Mouse (Mus musculus): Measurements from ENCODE around the gene Mmp25. TPM values are rescaled to one million over a fixed set of nuclear protein-coding genes. Genes with fewer than 3 reads are reported as not detected.

Mmp25 gene
- polyA plus RNA-seq, 1 experiment from 2014 or later = 0.17 TPM

GRCm38 (mm10) chr17:23630195-23631020 lies 14.7 kb downstream of the Mmp25 start:
- H3K36me3 ChIP-seq (replicated peaks; ENCODE audit: control insufficient read depth, insufficient read depth, low read depth, low read length) = no peaks in the 10 kb centered on the region
- ATAC-seq (replicated peaks; ENCODE audit: insufficient number of reproducible peaks, low FRiP score, low TSS enrichment, low read depth) (peak; percentile 80), DNase-seq (ENCODE audit: low spot score) (peak; percentile 80)
- no peaks in the 10 kb centered on the region for H3K9me3 ChIP-seq (replicated peaks; ENCODE audit: control insufficient read depth, low read length)
- H3K4me2 ChIP-seq (ENCODE audit: low read depth, low read length) = peak overlapping the region; percentile 32
- H3K9ac ChIP-seq (replicated peaks; ENCODE audit: low read length) = peak overlapping the region; percentile 39
- WGBS = 13% methylated on average over 22 of the region's 22 CpGs
- H3K27me3 ChIP-seq (ENCODE audit: control insufficient read depth, insufficient read depth, low read length) = no peaks in the 10 kb centered on the region
- no peak overlapping the region for H3K27ac ChIP-seq (replicated peaks; ENCODE audit: low read depth, low read length)
- no peak overlapping the region for H3K4me3 ChIP-seq (ENCODE audit: low read depth, low read length)
- no peaks in the 10 kb centered on the region for H3K4me1 ChIP-seq (ENCODE audit: control insufficient read depth, insufficient read depth, low read length)

- Histone ChIP-seq H3K4me3 (ENCODE audit: low read depth, low read length) (no peak overlapping the region), H3K9me3 (replicated peaks; ENCODE audit: control insufficient read depth, low read length) (no peaks in the 10 kb centered on the region), H3K4me2 (ENCODE audit: low read depth, low read length) (no peak overlapping the region), H3K27me3 (ENCODE audit: control insufficient read depth, insufficient read depth, low read length) (no peaks in the 10 kb centered on the region), H3K4me1 (ENCODE audit: control insufficient read depth, insufficient read depth, low read length) (no peaks in the 10 kb centered on the region), H3K9ac (replicated peaks; ENCODE audit: low read length) (no peak overlapping the region), H3K27ac (replicated peaks; ENCODE audit: low read depth, low read length) (no peak overlapping the region), H3K36me3 (replicated peaks; ENCODE audit: control insufficient read depth, insufficient read depth, low read depth, low read length) (no peaks in the 10 kb centered on the region)
- ATAC-seq (replicated peaks; ENCODE audit: insufficient number of reproducible peaks, low FRiP score, low TSS enrichment, low read depth) (no peak), DNase-seq (ENCODE audit: low spot score) (no peak)
- WGBS = 39% methylated on average over 7 of the region's 7 CpGs
Observed at GRCm38 (mm10) chr17:23627813-23628212, 17.3 kb downstream of the Mmp25 start.

GRCm38 (mm10) chr17:23620351-23620750 lies 24.7 kb downstream of the Mmp25 start:
- no peak for DNase-seq (ENCODE audit: low spot score)
- no peak overlapping the region for H3K4me2 ChIP-seq (ENCODE audit: low read depth, low read length)
- H3K27ac ChIP-seq (replicated peaks; ENCODE audit: low read depth, low read length) = no peak overlapping the region
- no peak overlapping the region for H3K4me3 ChIP-seq (ENCODE audit: low read depth, low read length)
- H3K4me1 ChIP-seq (ENCODE audit: control insufficient read depth, insufficient read depth, low read length) = no peaks in the 10 kb centered on the region
- H3K27me3 ChIP-seq (ENCODE audit: control insufficient read depth, insufficient read depth, low read length) = no peaks in the 10 kb centered on the region
- H3K36me3 ChIP-seq (replicated peaks; ENCODE audit: control insufficient read depth, insufficient read depth, low read depth, low read length) = no peaks in the 10 kb centered on the region
- no peak for ATAC-seq (replicated peaks; ENCODE audit: insufficient number of reproducible peaks, low FRiP score, low TSS enrichment, low read depth)
- 81% methylated on average over 7 of the region's 7 CpGs for WGBS
- no peak overlapping the region for H3K9ac ChIP-seq (replicated peaks; ENCODE audit: low read length)
- H3K9me3 ChIP-seq (replicated peaks; ENCODE audit: control insufficient read depth, low read length) = no peaks in the 10 kb centered on the region

GRCm38 (mm10) chr17:23617087-23617486 lies 28.0 kb downstream of the Mmp25 start:
- H3K27me3 ChIP-seq (ENCODE audit: control insufficient read depth, insufficient read depth, low read length) = no peaks in the 10 kb centered on the region
- no peak overlapping the region for H3K4me3 ChIP-seq (ENCODE audit: low read depth, low read length)
- H3K4me2 ChIP-seq (ENCODE audit: low read depth, low read length) = no peak overlapping the region
- H3K27ac ChIP-seq (replicated peaks; ENCODE audit: low read depth, low read length) = no peak overlapping the region
- DNase-seq (ENCODE audit: low spot score) = no peak
- H3K9ac ChIP-seq (replicated peaks; ENCODE audit: low read length) = no peak overlapping the region
- WGBS = 69% methylated on average over 9 of the region's 9 CpGs
- ATAC-seq (replicated peaks; ENCODE audit: insufficient number of reproducible peaks, low FRiP score, low TSS enrichment, low read depth) = no peak
- H3K9me3 ChIP-seq (replicated peaks; ENCODE audit: control insufficient read depth, low read length) = no peaks in the 10 kb centered on the region
- H3K4me1 ChIP-seq (ENCODE audit: control insufficient read depth, insufficient read depth, low read length) = no peaks in the 10 kb centered on the region
- no peaks in the 10 kb centered on the region for H3K36me3 ChIP-seq (replicated peaks; ENCODE audit: control insufficient read depth, insufficient read depth, low read depth, low read length)

- no peaks in the 10 kb centered on the region for H3K36me3 ChIP-seq (replicated peaks; ENCODE audit: control insufficient read depth, insufficient read depth, low read depth, low read length)
- ATAC-seq (replicated peaks; ENCODE audit: insufficient number of reproducible peaks, low FRiP score, low TSS enrichment, low read depth) = peak; percentile 46; the same call in 1 of the 2 replicates
Observed at GRCm38 (mm10) chr17:23610361-23610800, 34.7 kb downstream of the Mmp25 start.

GRCm38 (mm10) chr17:23609612-23610011 lies 35.5 kb downstream of the Mmp25 start:
- Histone ChIP-seq H3K9ac (replicated peaks; ENCODE audit: low read length) (no peak overlapping the region), H3K27ac (replicated peaks; ENCODE audit: low read depth, low read length) (no peak overlapping the region), H3K9me3 (replicated peaks; ENCODE audit: control insufficient read depth, low read length) (no peaks in the 10 kb centered on the region), H3K27me3 (ENCODE audit: control insufficient read depth, insufficient read depth, low read length) (no peaks in the 10 kb centered on the region), H3K36me3 (replicated peaks; ENCODE audit: control insufficient read depth, insufficient read depth, low read depth, low read length) (no peaks in the 10 kb centered on the region), H3K4me2 (ENCODE audit: low read depth, low read length) (no peak overlapping the region), H3K4me3 (ENCODE audit: low read depth, low read length) (no peak overlapping the region), H3K4me1 (ENCODE audit: control insufficient read depth, insufficient read depth, low read length) (no peaks in the 10 kb centered on the region)
- DNase-seq (ENCODE audit: low spot score) (no peak), ATAC-seq (replicated peaks; ENCODE audit: insufficient number of reproducible peaks, low FRiP score, low TSS enrichment, low read depth) (no peak)
- WGBS = 93% methylated on average over 24 of the region's 24 CpGs

More at GRCm38 (mm10) chr17:23610361-23610800, 34.7 kb downstream of the Mmp25 start:
- Histone ChIP-seq H3K9me3 (replicated peaks; ENCODE audit: control insufficient read depth, low read length) (no peaks in the 10 kb centered on the region), H3K4me3 (ENCODE audit: low read depth, low read length) (no peak overlapping the region), H3K27ac (replicated peaks; ENCODE audit: low read depth, low read length) (no peak overlapping the region), H3K9ac (replicated peaks; ENCODE audit: low read length) (no peak overlapping the region), H3K27me3 (ENCODE audit: control insufficient read depth, insufficient read depth, low read length) (no peaks in the 10 kb centered on the region), H3K4me1 (ENCODE audit: control insufficient read depth, insufficient read depth, low read length) (no peaks in the 10 kb centered on the region), H3K4me2 (ENCODE audit: low read depth, low read length) (no peak overlapping the region)
- peak; percentile 53 for DNase-seq (ENCODE audit: low spot score)
- 87% methylated on average over 28 of the region's 28 CpGs for WGBS

GRCm38 (mm10) chr17:23605220-23605619 lies 39.9 kb downstream of the Mmp25 start:
- Histone ChIP-seq H3K9me3 (replicated peaks; ENCODE audit: control insufficient read depth, low read length) (no peaks in the 10 kb centered on the region), H3K27me3 (ENCODE audit: control insufficient read depth, insufficient read depth, low read length) (no peaks in the 10 kb centered on the region), H3K4me1 (ENCODE audit: control insufficient read depth, insufficient read depth, low read length) (no peaks in the 10 kb centered on the region), H3K4me2 (ENCODE audit: low read depth, low read length) (no peak overlapping the region), H3K36me3 (replicated peaks; ENCODE audit: control insufficient read depth, insufficient read depth, low read depth, low read length) (no peaks in the 10 kb centered on the region), H3K4me3 (ENCODE audit: low read depth, low read length) (no peak overlapping the region), H3K27ac (replicated peaks; ENCODE audit: low read depth, low read length) (no peak overlapping the region), H3K9ac (replicated peaks; ENCODE audit: low read length) (no peak overlapping the region)
- ATAC-seq (replicated peaks; ENCODE audit: insufficient number of reproducible peaks, low FRiP score, low TSS enrichment, low read depth) (no peak), DNase-seq (ENCODE audit: low spot score) (no peak)
- WGBS = 79% methylated on average over 8 of the region's 8 CpGs

- no peaks in the 10 kb centered on the region for H3K27me3 ChIP-seq (ENCODE audit: control insufficient read depth, insufficient read depth, low read length)
- DNase-seq (ENCODE audit: low spot score) (no peak), ATAC-seq (replicated peaks; ENCODE audit: insufficient number of reproducible peaks, low FRiP score, low TSS enrichment, low read depth) (no peak)
- H3K36me3 ChIP-seq (replicated peaks; ENCODE audit: control insufficient read depth, insufficient read depth, low read depth, low read length) = no peaks in the 10 kb centered on the region
- no peaks in the 10 kb centered on the region for H3K9me3 ChIP-seq (replicated peaks; ENCODE audit: control insufficient read depth, low read length)
- no peak overlapping the region for H3K4me2 ChIP-seq (ENCODE audit: low read depth, low read length)
- WGBS = 77% methylated on average over 7 of the region's 7 CpGs
- H3K27ac ChIP-seq (replicated peaks; ENCODE audit: low read depth, low read length) = no peak overlapping the region
- H3K4me1 ChIP-seq (ENCODE audit: control insufficient read depth, insufficient read depth, low read length) = no peaks in the 10 kb centered on the region
- H3K9ac ChIP-seq (replicated peaks; ENCODE audit: low read length) = no peak overlapping the region
- H3K4me3 ChIP-seq (ENCODE audit: low read depth, low read length) = no peak overlapping the region
Observed at GRCm38 (mm10) chr17:23604394-23604793, 40.7 kb downstream of the Mmp25 start.

All from embryonic facial prominence, embryonic 11.5 days (tissue).